Mouse (Mus musculus): ENCODE data around the gene Vmn1r122.
"Not testable (repeated sequence)": the region's sequence is repeated elsewhere in the genome, so short reads cannot be mapped to it uniquely, and the experiment has no call there.

The Vmn1r122 gene

DNA sequence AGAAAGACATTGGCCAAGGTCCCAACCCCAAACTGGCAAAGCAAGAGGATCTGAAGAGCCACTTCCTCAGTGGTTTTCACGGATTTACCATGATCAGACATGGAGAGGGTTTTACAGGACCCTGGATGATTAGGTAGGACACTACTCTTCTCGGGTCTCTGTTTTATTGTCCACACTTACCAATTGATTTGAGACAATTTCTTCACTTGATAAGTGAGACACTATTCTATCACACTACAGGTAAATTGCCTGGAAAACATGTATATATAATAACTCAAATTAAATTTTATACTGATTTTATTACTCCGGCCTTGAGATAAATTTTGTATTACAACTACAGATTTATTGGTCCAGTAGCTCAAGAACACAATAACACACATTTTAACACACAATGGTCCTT is at the start of gene Vmn1r122:
TSS of gene Vmn1r122 (minus strand) at position 101 of the 400 bp plus-strand sequence.
- DNase-seq, result not testable (repeated sequence)

DNA sequence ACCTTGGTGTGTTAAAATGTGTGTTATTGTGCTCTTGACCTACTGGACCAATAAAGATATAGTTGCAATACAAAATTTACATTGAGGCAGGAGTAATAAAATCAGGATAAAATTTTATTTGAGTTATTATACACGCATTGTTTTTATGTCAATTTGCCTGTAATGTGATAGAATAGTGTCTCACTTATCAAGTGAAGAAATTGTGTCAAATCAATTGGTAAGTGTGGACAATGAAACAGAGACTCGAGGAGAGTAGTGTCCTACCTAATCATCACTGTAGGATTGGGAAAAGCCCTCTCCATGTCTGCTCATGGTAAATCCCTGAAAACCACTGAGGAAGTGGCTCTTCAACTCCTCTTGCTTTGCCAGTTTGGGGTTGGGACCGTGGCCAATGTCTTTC is 28.0 kb upstream of the Vmn1r122 start, which contains the start of gene Vmn1r123:
TSS of gene Vmn1r123 (plus strand) at position 301 of the 400 bp plus-strand sequence.
- not testable (repeated sequence) for DNase-seq

DNA sequence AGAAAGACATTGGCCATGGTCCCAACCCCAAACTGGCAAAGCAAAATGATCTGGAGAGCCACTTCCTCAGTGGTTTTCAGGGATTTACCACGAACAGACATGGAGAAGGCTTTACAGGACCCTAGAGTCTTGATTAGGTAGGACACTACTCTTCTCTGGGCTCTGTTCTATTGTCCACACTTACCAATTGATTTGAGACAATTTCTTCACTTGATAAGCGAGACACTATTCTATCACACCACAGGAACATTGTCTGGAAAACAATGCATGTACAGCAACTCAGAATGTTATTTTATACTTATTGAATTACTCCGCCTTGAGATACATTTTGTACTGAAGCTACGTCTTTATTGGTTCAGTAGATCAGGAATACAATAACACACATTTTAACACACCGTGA is 35.5 kb downstream of the Vmn1r122 start, which contains the start of gene Vmn1r121:
TSS of gene Vmn1r121 (minus strand) at position 101 of the 400 bp plus-strand sequence.
- DNase-seq, result not testable (repeated sequence)
